Mouse (Mus musculus): ENCODE data around the gene Art4. TPM values are rescaled to one million over a fixed set of nuclear protein-coding genes. Genes with fewer than 3 reads are reported as not detected.
A peak's percentile ranks its signal among the peaks of the same experiment; 100 is the strongest.

Art4 gene
- polyA plus RNA-seq, 1 experiment, result 12.8 TPM

DNA sequence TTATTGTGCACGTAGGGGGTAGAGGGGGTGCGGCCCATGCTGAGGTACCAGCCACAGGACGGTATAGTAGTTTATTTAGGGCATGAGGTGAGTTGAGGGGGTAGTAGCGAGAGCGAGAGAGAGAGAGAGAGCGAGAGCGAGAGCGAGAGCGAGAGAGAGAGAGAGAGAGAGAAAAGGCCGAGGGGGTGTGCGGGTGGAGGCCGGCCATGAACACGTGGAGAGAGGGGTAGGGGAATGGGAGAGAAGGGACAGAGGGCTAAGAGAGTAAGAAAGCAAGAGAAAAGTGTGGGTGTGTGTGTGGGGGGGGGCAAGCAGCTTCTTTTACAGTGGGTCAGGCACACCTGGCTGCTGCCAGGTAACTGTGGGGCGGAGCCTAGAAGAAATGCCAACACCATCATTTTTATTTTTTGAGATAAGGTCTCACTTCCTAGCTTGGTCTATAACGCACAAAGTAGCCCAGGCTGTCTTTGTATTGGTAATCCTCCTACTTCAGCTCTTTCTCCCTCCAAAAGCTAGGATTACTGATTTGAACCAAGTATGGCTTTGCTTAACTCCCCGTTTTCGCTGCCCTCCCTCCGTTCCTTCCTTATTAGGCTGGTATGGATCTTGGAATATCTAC lies 50.0 kb downstream of the Art4 start:
- TF ChIP-seq POLR2A (IDR thresholded peaks at IDR 0.05; ENCODE audit: control insufficient read depth, extremely low read depth, insufficient read depth, low read length, poor library complexity), result no peak
- TF ChIP-seq CTCF (IDR thresholded peaks at IDR 0.05; ENCODE audit: borderline replicate concordance, control insufficient read depth, extremely low read depth, insufficient read depth, low read length, poor library complexity), result no peak
- DNase-seq, result no peak
- peaks cover 14% of the 10 kb centered on the region for H3K4me1 ChIP-seq (replicated peaks; ENCODE audit: control insufficient read depth, insufficient read depth, low read length)
- peak overlapping the region; percentile 32; the same call in 1 of the 2 replicates for H3K27ac ChIP-seq (ENCODE audit: control insufficient read depth, insufficient read depth, low read length)
- H3K4me3 ChIP-seq (ENCODE audit: control insufficient read depth, insufficient read depth, low read length), result no peak overlapping the region
- no peaks in the 10 kb centered on the region for H3K36me3 ChIP-seq (ENCODE audit: control insufficient read depth, insufficient read depth, low read length)
- no peaks in the 10 kb centered on the region for H3K27me3 ChIP-seq (ENCODE audit: control insufficient read depth, insufficient read depth, low read length)
- 61% methylated on average over 18 of the region's 18 CpGs for WGBS

DNA sequence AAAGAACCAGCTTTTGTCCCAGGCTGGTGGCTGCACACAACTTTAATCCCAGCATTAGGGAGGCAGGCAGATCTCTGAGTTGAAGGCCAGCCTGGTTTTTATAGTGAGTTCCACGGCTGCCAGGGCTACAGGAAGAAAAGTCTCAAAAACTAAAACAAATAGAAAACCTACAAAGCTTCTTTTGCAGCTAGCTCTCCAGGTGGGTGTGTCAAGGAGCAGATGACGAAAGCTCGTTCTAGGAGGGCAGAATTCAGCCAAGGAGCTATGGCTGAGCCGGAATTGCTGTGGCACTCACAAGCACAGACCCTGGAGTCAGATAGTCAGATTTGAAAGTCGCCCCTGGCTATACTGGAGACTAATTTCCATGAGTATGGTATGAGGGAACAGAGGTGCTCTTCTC lies 50.7 kb downstream of the Art4 start:
- Histone ChIP-seq H3K36me3 (ENCODE audit: control insufficient read depth, insufficient read depth, low read length) (no peaks in the 10 kb centered on the region), H3K4me1 (replicated peaks; ENCODE audit: control insufficient read depth, insufficient read depth, low read length) (peaks cover 14% of the 10 kb centered on the region), H3K27ac (ENCODE audit: control insufficient read depth, insufficient read depth, low read length) (no peak overlapping the region), H3K4me3 (ENCODE audit: control insufficient read depth, insufficient read depth, low read length) (no peak overlapping the region), H3K27me3 (ENCODE audit: control insufficient read depth, insufficient read depth, low read length) (no peaks in the 10 kb centered on the region)
- no peak for TF ChIP-seq POLR2A (IDR thresholded peaks at IDR 0.05; ENCODE audit: control insufficient read depth, extremely low read depth, insufficient read depth, low read length, poor library complexity)
- no peak for TF ChIP-seq CTCF (IDR thresholded peaks at IDR 0.05; ENCODE audit: borderline replicate concordance, control insufficient read depth, extremely low read depth, insufficient read depth, low read length, poor library complexity)
- DNase-seq, result no peak
- 90% methylated on average over 5 of the region's 5 CpGs for WGBS

GRCm38 (mm10) chr6:136805409-136805775 lies 52.1 kb downstream of the Art4 start:
- Histone ChIP-seq H3K36me3 (ENCODE audit: control insufficient read depth, insufficient read depth, low read length) (no peaks in the 10 kb centered on the region), H3K4me3 (ENCODE audit: control insufficient read depth, insufficient read depth, low read length) (no peak overlapping the region), H3K27ac (ENCODE audit: control insufficient read depth, insufficient read depth, low read length) (no peak overlapping the region; the same call in 1 of the 2 replicates), H3K27me3 (ENCODE audit: control insufficient read depth, insufficient read depth, low read length) (no peaks in the 10 kb centered on the region), H3K4me1 (replicated peaks; ENCODE audit: control insufficient read depth, insufficient read depth, low read length) (peaks cover 14% of the 10 kb centered on the region)
- TF ChIP-seq CTCF (IDR thresholded peaks at IDR 0.05; ENCODE audit: borderline replicate concordance, control insufficient read depth, extremely low read depth, insufficient read depth, low read length, poor library complexity) (no peak), POLR2A (IDR thresholded peaks at IDR 0.05; ENCODE audit: control insufficient read depth, extremely low read depth, insufficient read depth, low read length, poor library complexity) (no peak)
- DNase-seq, result no peak
- 56% methylated on average over 1 of the region's 1 CpGs for WGBS

DNA sequence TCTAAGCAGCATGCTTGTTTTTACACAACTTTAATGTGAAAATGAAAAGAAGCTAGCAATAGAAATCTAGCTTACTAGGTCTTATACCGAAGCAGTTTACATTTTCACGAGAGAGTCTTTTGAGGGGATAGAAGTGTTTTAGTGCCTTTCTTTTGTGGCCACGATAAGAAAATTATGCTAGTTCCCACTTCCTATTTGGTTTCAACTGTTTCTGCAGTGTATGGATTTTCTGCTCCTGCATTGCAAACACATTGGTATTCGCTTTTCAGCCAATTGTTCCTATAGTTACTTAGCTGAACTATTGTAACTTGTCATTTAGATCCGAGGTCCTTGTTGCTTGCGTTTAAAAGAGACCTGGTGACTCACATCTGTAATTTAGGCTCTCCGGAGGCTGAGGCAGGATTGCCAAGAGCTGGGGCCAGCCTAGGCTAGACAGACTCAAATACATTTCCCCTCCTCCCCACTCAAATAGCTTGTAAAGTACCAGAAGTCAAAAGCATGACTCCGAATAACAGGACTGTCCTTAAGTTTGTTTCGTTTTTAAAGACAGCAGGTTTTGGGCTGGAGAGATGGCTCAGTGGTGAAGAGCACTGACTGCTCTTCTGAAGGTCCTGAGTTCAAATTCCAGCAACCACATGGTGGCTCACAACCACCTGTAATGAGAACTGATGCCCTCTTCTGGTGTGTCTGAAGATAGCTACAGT lies 52.7 kb downstream of the Art4 start:
- H3K4me1 ChIP-seq (replicated peaks; ENCODE audit: control insufficient read depth, insufficient read depth, low read length), result peaks cover 14% of the 10 kb centered on the region
- WGBS, result 2% methylated on average over 9 of the region's 9 CpGs
- no peaks in the 10 kb centered on the region for H3K27me3 ChIP-seq (ENCODE audit: control insufficient read depth, insufficient read depth, low read length)
- DNase-seq, result no peak
- no peak overlapping the region for H3K4me3 ChIP-seq (ENCODE audit: control insufficient read depth, insufficient read depth, low read length)
- no peaks in the 10 kb centered on the region for H3K36me3 ChIP-seq (ENCODE audit: control insufficient read depth, insufficient read depth, low read length)
- TF ChIP-seq CTCF (IDR thresholded peaks at IDR 0.05; ENCODE audit: borderline replicate concordance, control insufficient read depth, extremely low read depth, insufficient read depth, low read length, poor library complexity) (no peak), POLR2A (IDR thresholded peaks at IDR 0.05; ENCODE audit: control insufficient read depth, extremely low read depth, insufficient read depth, low read length, poor library complexity) (no peak)
- H3K27ac ChIP-seq (ENCODE audit: control insufficient read depth, insufficient read depth, low read length), result peak overlapping the region; percentile 91

DNA sequence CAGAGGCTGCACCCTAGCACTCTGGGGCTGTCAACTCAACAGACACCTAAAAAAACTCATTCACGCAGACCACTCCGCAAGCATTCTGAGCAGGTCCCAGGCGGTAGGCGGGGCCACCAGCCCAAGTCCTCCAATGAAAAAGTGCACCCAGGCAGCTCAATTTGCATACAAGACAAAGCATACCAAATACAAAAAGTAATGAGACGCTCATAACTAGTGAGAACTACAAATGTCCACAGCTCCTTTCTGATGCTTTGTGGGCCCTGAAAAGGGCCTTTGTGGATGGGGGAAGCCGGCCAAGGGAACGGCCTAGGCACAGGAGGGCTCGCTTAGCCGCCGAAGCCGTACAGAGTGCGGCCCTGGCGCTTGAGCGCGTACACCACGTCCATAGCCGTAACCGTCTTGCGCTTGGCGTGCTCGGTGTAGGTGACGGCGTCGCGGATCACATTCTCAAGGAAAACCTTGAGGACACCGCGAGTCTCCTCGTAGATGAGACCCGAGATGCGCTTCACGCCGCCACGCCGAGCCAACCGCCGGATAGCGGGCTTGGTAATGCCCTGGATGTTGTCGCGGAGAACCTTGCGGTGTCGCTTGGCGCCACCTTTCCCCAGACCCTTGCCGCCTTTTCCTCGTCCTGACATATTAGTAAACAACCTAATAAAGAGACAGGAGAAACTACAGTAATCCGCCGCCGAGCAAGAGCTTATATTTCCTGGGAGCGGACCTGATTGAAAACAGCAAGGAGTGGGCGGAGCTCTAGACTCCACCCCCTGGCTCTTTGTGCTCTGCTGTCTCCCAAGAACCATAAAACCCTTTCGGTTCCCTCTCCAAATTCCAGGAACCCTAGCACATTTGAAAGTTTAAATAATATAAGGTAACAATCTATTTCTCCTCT lies 53.5 kb downstream of the Art4 start, which contains the start of gene Hist4h4:
Hist4h4 (minus strand) TSS at position 677 of the 895 bp plus-strand sequence.
- under 1% methylated on average over 50 of the region's 50 CpGs for WGBS

More for the DNA sequence above, 53.5 kb downstream of the Art4 start, which contains the start of gene Hist4h4:
- peak within 1 kb of the TSS; percentile 99 for H3K27ac ChIP-seq (ENCODE audit: control insufficient read depth, insufficient read depth, low read length)
- no peaks in the 10 kb centered on the region for H3K27me3 ChIP-seq (ENCODE audit: control insufficient read depth, insufficient read depth, low read length)
- peaks cover 8% of the 10 kb centered on the region for H3K4me1 ChIP-seq (replicated peaks; ENCODE audit: control insufficient read depth, insufficient read depth, low read length)
- TF ChIP-seq CTCF (IDR thresholded peaks at IDR 0.05; ENCODE audit: borderline replicate concordance, control insufficient read depth, extremely low read depth, insufficient read depth, low read length, poor library complexity) (peak; percentile 36; the same call in 1 of the 2 replicates), POLR2A (IDR thresholded peaks at IDR 0.05; ENCODE audit: control insufficient read depth, extremely low read depth, insufficient read depth, low read length, poor library complexity) (peak; percentile 95)
- DNase-seq, result peak; percentile 95
- peak within 1 kb of the TSS; percentile 72 for H3K4me3 ChIP-seq (ENCODE audit: control insufficient read depth, insufficient read depth, low read length)
- no peaks in the 10 kb centered on the region for H3K36me3 ChIP-seq (ENCODE audit: control insufficient read depth, insufficient read depth, low read length)

Data from thymus, adult 2 months (tissue).